Comparison of ENCODE assay signal across 8 mouse cellular contexts in the genomic region with DNA sequence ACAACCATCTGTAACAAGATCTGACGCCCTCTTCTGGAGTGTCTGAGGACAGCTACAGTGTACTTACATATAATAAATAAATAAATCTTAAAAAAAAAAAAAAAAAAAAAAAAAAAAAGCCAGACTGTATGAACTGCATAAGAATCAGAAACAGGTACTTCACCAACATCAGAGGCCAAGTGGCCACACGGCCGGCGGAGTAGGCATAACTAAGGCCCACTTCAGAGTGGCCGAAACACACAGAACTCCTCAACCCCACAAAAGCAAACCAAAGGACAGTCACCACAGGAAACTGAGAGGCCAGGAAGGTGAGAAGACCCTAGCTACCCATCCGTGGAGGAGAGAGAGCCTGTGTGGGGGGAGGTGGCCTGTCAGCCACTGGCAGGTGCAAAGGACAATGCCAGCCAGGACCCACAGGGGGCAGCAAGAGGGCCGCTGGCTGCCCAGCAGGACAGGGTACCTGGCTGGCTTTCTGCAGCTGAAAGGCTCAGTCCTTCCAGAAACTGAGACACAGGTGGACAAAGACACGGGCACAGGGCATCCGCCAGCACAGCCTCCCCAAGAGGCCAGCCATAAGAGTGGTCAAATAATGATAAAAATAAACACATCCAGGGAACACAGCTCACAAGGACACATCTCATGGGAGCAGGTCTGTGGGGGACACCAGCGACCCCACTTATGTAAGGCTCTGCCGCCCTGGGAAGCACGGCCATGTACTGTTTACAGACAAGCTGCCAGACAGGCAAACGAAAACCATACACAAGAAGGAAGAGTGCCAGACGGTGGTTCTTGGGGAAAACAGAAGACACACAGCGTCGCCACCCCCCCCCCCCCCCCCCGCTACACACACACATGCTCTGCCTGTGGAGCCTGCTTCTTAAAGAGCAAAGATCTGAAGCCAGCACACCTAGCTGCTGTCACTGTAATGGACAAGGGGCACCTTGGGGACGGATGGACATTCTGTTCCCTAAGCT. TPM values are rescaled to one million over a fixed set of nuclear protein-coding genes. Genes with fewer than 3 reads are reported as not detected.
DNase-seq lines count a peak whose midpoint lies in the region; ATAC-seq and TF ChIP-seq lines count a peak whose summit lies in the region.

No protein-coding gene starts in this region.

- H3K36me3 ChIP-seq in lung, embryonic 16.5 days (ENCODE audit: control insufficient read depth, insufficient read depth, low read length): no peaks in the 10 kb centered on the region

- no peak overlapping the region for H3K27ac ChIP-seq in left cerebral cortex, adult 2 months
- peak overlapping the region; percentile 52 for H3K27ac ChIP-seq in cerebellum, adult 2 months (ENCODE audit: insufficient read depth, low read length)
- H3K27ac ChIP-seq in lung, embryonic 16.5 days (ENCODE audit: low read length): no peak overlapping the region

- peaks cover 83% of the 10 kb centered on the region for H3K4me1 ChIP-seq in cerebellum, adult 2 months (ENCODE audit: control insufficient read depth, insufficient read depth, low read length)
- H3K4me1 ChIP-seq in lung, embryonic 16.5 days (replicated peaks; ENCODE audit: control insufficient read depth, insufficient read depth, low read length): peaks cover 9% of the 10 kb centered on the region

- peak; percentile 59 for TF ChIP-seq CTCF in left cerebral cortex, adult 2 months (IDR thresholded peaks at IDR 0.05)
- TF ChIP-seq CTCF in cerebellum, adult 2 months (IDR thresholded peaks at IDR 0.05; ENCODE audit: borderline replicate concordance, insufficient read depth, low read depth, low read length): peak; percentile 49; the same call in 1 of the 2 replicates

- intact Hi-C loops in left cerebral cortex, adult 2 months (cut with DNase I): no loop called here
- intact Hi-C loops in left cerebral cortex, postnatal 14 days (cut with DNase I): loop anchor here (5.0 kb wide), 1 partner anchor 41 kb away; no protein-coding TSS in a partner anchor

- H3K4me3 ChIP-seq in left cerebral cortex, adult 2 months: no peak overlapping the region
- H3K4me3 ChIP-seq in cerebellum, adult 2 months (replicated peaks; ENCODE audit: insufficient read depth, low read depth, low read length): peak overlapping the region; percentile 24
- no peak overlapping the region for H3K4me3 ChIP-seq in lung, embryonic 16.5 days (ENCODE audit: low read length)

- H3K9me3 ChIP-seq in lung, embryonic 16.5 days (ENCODE audit: control insufficient read depth, low read length): no peaks in the 10 kb centered on the region

- no peaks in the 10 kb centered on the region for H3K27me3 ChIP-seq in cerebellum, adult 2 months (ENCODE audit: control insufficient read depth, insufficient read depth, low read length)
- no peaks in the 10 kb centered on the region for H3K27me3 ChIP-seq in lung, embryonic 16.5 days (ENCODE audit: control insufficient read depth, insufficient read depth, low read depth, low read length)

- no peak overlapping the region for H3K9ac ChIP-seq in lung, embryonic 16.5 days (ENCODE audit: low read length)

- WGBS in cerebellum, adult 2 months: 18% methylated on average over 17 of the region's 18 CpGs
- WGBS in lung, embryonic 16.5 days: 40% methylated on average over 17 of the region's 18 CpGs

- TF ChIP-seq POLR2A in cerebellum, adult 2 months (IDR thresholded peaks at IDR 0.05; ENCODE audit: borderline replicate concordance, insufficient read depth, low read length): no peak

- ATAC-seq in hematopoietic stem cell, adult 5-6 weeks (replicated peaks in 1 of 2; ENCODE audit: insufficient read depth in 1 of 2, low FRiP score in 2 of 2, low TSS enrichment in 1 of 2, low read depth in 1 of 2, poor library complexity in 2 of 2, severe bottlenecking in 2 of 2): 0 out of 4 replicates have a peak, but pooled peaks have one; percentile 27 to 54
- peak; percentile 34; the same call in 1 of the 2 replicates for ATAC-seq in lung, embryonic 16.5 days (ENCODE audit: low read depth)
- ATAC-seq in erythroblast, adult 5-6 weeks (replicated peaks; ENCODE audit: low FRiP score, poor library complexity, severe bottlenecking): no peak

- no peak for DNase-seq in left cerebral cortex, adult 2 months (ENCODE audit: extremely low spot score in 1 of 2, low spot score in 2 of 2)
- no peak for DNase-seq in left cerebral cortex, adult 9 months (ENCODE audit: low spot score in 2 of 2)
- DNase-seq in cerebellum, adult 2 months: peak; percentile 80 to 84
- DNase-seq in thymus, postnatal 0 days (ENCODE audit: low spot score): peak; percentile 16
- no peak for DNase-seq in left cerebral cortex, postnatal 14 days (ENCODE audit: low spot score in 2 of 2)

- H3K4me2 ChIP-seq in lung, embryonic 16.5 days (ENCODE audit: low read depth, low read length): no peak overlapping the region

RNA-seq across cellular contexts. Expression of a gene that starts 44.1 kb away (rescaled TPM):
- total RNA-seq in left cerebral cortex, adult 2 months (2021): 10 to 100 TPM; 73.7 to 79.3 TPM
- 75.0 and 78.6 TPM in 2 replicates for polyA plus RNA-seq in cerebellum, adult 2 months (2012; rRNA removed)
- 1.4 and 4.4 TPM in 2 replicates for total RNA-seq in hematopoietic stem cell, adult 5-6 weeks (2017)
- 4.6 and 5.5 TPM in 2 replicates for polyA plus RNA-seq in lung, embryonic 16.5 days (2015; fragmentation: Nextera tagmentation; extraction: Ambion mirVana)
- polyA plus RNA-seq in thymus, postnatal 0 days (2015; fragmentation: Nextera tagmentation; extraction: Ambion mirVana): 11.3 and 13.6 TPM in 2 replicates
- 0.38 TPM in 1 of 2 replicates, not detected in the other for total RNA-seq in erythroblast, adult 5-6 weeks (2015; ENCODE audit: low replicate concordance)
- total RNA-seq in erythroblast, adult 5-6 weeks (2017; ENCODE audit: low replicate concordance): 0.28 TPM in 1 of 2 replicates, not detected in the other
- 10 to 100 TPM; 63.8 to 64.7 TPM for total RNA-seq in left cerebral cortex, postnatal 14 days (2021)

RNA-seq across cellular contexts. Expression of a gene that starts 51.7 kb away (rescaled TPM):
- total RNA-seq in left cerebral cortex, adult 2 months (2021): 10 to 100 TPM; 30.4 to 33.4 TPM
- polyA plus RNA-seq in cerebellum, adult 2 months (2012; rRNA removed): 27.0 and 32.0 TPM in 2 replicates
- total RNA-seq in hematopoietic stem cell, adult 5-6 weeks (2017): 15.1 and 20.9 TPM in 2 replicates
- 2.4 and 4.4 TPM in 2 replicates for polyA plus RNA-seq in lung, embryonic 16.5 days (2015; fragmentation: Nextera tagmentation; extraction: Ambion mirVana)
- 4.0 and 4.7 TPM in 2 replicates for polyA plus RNA-seq in thymus, postnatal 0 days (2015; fragmentation: Nextera tagmentation; extraction: Ambion mirVana)
- 41.6 and 43.4 TPM in 2 replicates for total RNA-seq in erythroblast, adult 5-6 weeks (2015; ENCODE audit: low replicate concordance)
- total RNA-seq in erythroblast, adult 5-6 weeks (2017; ENCODE audit: low replicate concordance): 12.8 and 18.7 TPM in 2 replicates
- total RNA-seq in left cerebral cortex, postnatal 14 days (2021): 10 to 100 TPM; 32.4 TPM

RNA-seq across cellular contexts. Expression of a gene that starts 52.0 kb away (rescaled TPM):
- total RNA-seq in left cerebral cortex, adult 2 months (2021): 100 to 1,000 TPM; 167 to 185 TPM
- 117 and 122 TPM in 2 replicates for polyA plus RNA-seq in cerebellum, adult 2 months (2012; rRNA removed)
- 99.8 and 107 TPM in 2 replicates for total RNA-seq in hematopoietic stem cell, adult 5-6 weeks (2017)
- 85.0 and 88.8 TPM in 2 replicates for polyA plus RNA-seq in lung, embryonic 16.5 days (2015; fragmentation: Nextera tagmentation; extraction: Ambion mirVana)
- polyA plus RNA-seq in thymus, postnatal 0 days (2015; fragmentation: Nextera tagmentation; extraction: Ambion mirVana): 82.6 and 83.6 TPM in 2 replicates
- total RNA-seq in erythroblast, adult 5-6 weeks (2015; ENCODE audit: low replicate concordance): 19.4 and 22.2 TPM in 2 replicates
- total RNA-seq in erythroblast, adult 5-6 weeks (2017; ENCODE audit: low replicate concordance): 51.3 and 63.4 TPM in 2 replicates
- total RNA-seq in left cerebral cortex, postnatal 14 days (2021): 100 to 1,000 TPM; 123 to 127 TPM

Comparison
In these comparisons a context has a peak if more than half of its experiments do, and no peak if none do; other contexts are left out.
1. DNase-seq: peak in cerebellum, adult 2 months (2 of 2) and thymus, postnatal 0 days (single experiment); none in left cerebral cortex, adult 2 months (0 of 2), left cerebral cortex, adult 9 months (0 of 2) and left cerebral cortex, postnatal 14 days (0 of 2).
2. RNA of a gene that starts 44.1 kb away (total RNA-seq): 73.7 to 79.3 TPM in left cerebral cortex, adult 2 months and 63.8 to 64.7 TPM in left cerebral cortex, postnatal 14 days; 1.4 to 4.4 TPM in hematopoietic stem cell, adult 5-6 weeks and 0.28 to 0.38 TPM in erythroblast, adult 5-6 weeks; every median in the first group is over 10 times any median in the second.